Mouse (Mus musculus): ENCODE measurements around the gene C130032M10Rik.

DNA sequence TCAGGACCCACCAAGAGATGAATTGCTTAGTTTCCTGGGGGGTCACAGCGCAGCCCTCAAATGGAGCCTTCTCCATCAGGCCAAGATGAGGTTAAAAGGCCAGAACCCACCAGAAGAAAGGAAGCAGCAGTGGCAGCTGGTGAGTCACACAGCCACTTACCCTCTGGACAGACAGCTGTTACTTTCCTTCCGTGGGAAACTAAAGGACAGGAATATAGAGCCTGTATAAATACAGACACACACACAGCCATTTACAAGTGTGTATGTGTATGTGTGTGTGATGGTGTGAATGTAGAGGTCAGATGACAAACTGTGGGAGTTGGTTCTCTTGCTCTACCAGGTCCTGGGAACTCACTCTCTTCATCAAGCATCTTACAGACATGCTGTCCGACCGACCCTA lies 8.9 kb upstream of the C130032M10Rik start:
- no peak for TF ChIP-seq CTCF (IDR thresholded peaks at IDR 0.05; ENCODE audit: insufficient read depth, low read length)
- no peak for TF ChIP-seq POLR2A (IDR thresholded peaks at IDR 0.05; ENCODE audit: borderline replicate concordance, extremely low read depth, low read depth, low read length)
